Mouse (Mus musculus) heart, embryonic 12.5 days (tissue): ENCODE measurements at regions not wholly inside any gene's neighbourhood (a gene's known extent, or its start where the extent isn't known, plus 50 kb on each side); places are given as distances from the start of the nearest gene placed in this dataset.

Experiments used
- ATAC-seq: fragments of 200-750 bp; cut with Nextera tagmentation; 2 replicates; pipeline ENCODE4 v1.8.0; 2017; ENCODE audit warnings: moderate TSS enrichment, moderate library complexity; ENCODE audit not compliant: insufficient number of reproducible peaks, low FRiP score
- H3K27ac ChIP-seq: fragments of 300-500 bp; sonication (generic); 2 replicates; pipeline ENCODE4 v1.5.1; 2016; ENCODE audit warnings: mild to moderate bottlenecking, moderate library complexity; ENCODE audit not compliant: poor library complexity, severe bottlenecking
- H3K27me3 ChIP-seq: fragments of 300-500 bp; sonication (generic); replicated peaks from 2 replicates; pipeline ENCODE4 v1.6.1; 2016; ENCODE audit warnings: mild to moderate bottlenecking, moderate library complexity
- H3K36me3 ChIP-seq: fragments of 300-500 bp; sonication (generic); 2 replicates; pipeline ENCODE4 v1.6.1; 2016; ENCODE audit warnings: mild to moderate bottlenecking, moderate library complexity
- H3K4me1 ChIP-seq: fragments of 300-500 bp; sonication (generic); replicated peaks from 2 replicates; pipeline ENCODE4 v1.6.1; 2016; ENCODE audit warnings: mild to moderate bottlenecking
- H3K4me2 ChIP-seq: fragments of 300-500 bp; sonication (generic); 2 replicates; pipeline ENCODE4 v1.6.1; 2016; ENCODE audit warnings: mild to moderate bottlenecking, moderate library complexity
- H3K4me3 ChIP-seq: fragments of 300-500 bp; sonication (generic); 2 replicates; pipeline ENCODE4 v1.5.1; 2016; ENCODE audit warnings: mild to moderate bottlenecking
- H3K9ac ChIP-seq: fragments of 300-500 bp; sonication (generic); 2 replicates; pipeline ENCODE4 v1.6.1; 2016; ENCODE audit warnings: mild to moderate bottlenecking, moderate library complexity
- H3K9me3 ChIP-seq: fragments of 300-500 bp; sonication (generic); replicated peaks from 2 replicates; pipeline ENCODE4 v1.6.1; 2016; ENCODE audit warnings: mild to moderate bottlenecking, moderate library complexity
- WGBS: fragments of 180-500 bp; shearing (Covaris S2); methylation state at CpG from one replicate; pipeline ENCODE4 v1.1.7; 2016; 5-methylcytosine and 5-hydroxymethylcytosine counted together

- no peak overlapping the region for H3K4me3 ChIP-seq
- 71% methylated on average over 2 of the region's 2 CpGs for WGBS
- no peaks in the 10 kb centered on the region for H3K4me1 ChIP-seq
- no peaks in the 10 kb centered on the region for H3K27me3 ChIP-seq
- no peak for ATAC-seq
- H3K27ac ChIP-seq = no peak overlapping the region
- peaks cover 3% of the 10 kb centered on the region for H3K9me3 ChIP-seq
- no peak overlapping the region for H3K4me2 ChIP-seq
- no peaks in the 10 kb centered on the region for H3K36me3 ChIP-seq
- H3K9ac ChIP-seq = no peak overlapping the region
Observed at GRCm38 (mm10) chr2:178997921-178998320, 444.3 kb upstream of the Cdh4 start.

GRCm38 (mm10) chr2:179000448-179001081, 441.7 kb upstream of the Cdh4 start:
- Histone ChIP-seq H3K36me3 (no peaks in the 10 kb centered on the region), H3K27me3 (no peaks in the 10 kb centered on the region), H3K4me3 (no peak overlapping the region), H3K4me2 (no peak overlapping the region), H3K4me1 (no peaks in the 10 kb centered on the region), H3K9ac (no peak overlapping the region), H3K27ac (no peak overlapping the region), H3K9me3 (peaks cover 9% of the 10 kb centered on the region)
- ATAC-seq = no peak
- 75% methylated on average over 17 of the region's 17 CpGs for WGBS

- Histone ChIP-seq H3K4me2 (no peak overlapping the region), H3K4me1 (no peaks in the 10 kb centered on the region), H3K9ac (no peak overlapping the region), H3K9me3 (peaks cover 8% of the 10 kb centered on the region), H3K27me3 (0 out of 2 replicates have a peak, but pooled peaks cover 3% of the 10 kb centered on the region), H3K36me3 (no peaks in the 10 kb centered on the region), H3K4me3 (no peak overlapping the region), H3K27ac (no peak overlapping the region)
- no peak for ATAC-seq
- WGBS = 81% methylated on average over 6 of the region's 6 CpGs
Observed at GRCm38 (mm10) chr2:179007766-179008165, 434.5 kb upstream of the Cdh4 start.

- Histone ChIP-seq H3K36me3 (no peaks in the 10 kb centered on the region), H3K9me3 (no peaks in the 10 kb centered on the region), H3K27ac (no peak overlapping the region), H3K27me3 (0 out of 2 replicates have a peak, but pooled peaks cover 3% of the 10 kb centered on the region), H3K4me2 (no peak overlapping the region), H3K4me1 (no peaks in the 10 kb centered on the region), H3K9ac (no peak overlapping the region), H3K4me3 (no peak overlapping the region)
- no peak for ATAC-seq
- 65% methylated on average over 6 of the region's 6 CpGs for WGBS
Observed at GRCm38 (mm10) chr2:179013891-179014593, 428.2 kb upstream of the Cdh4 start.

GRCm38 (mm10) chr2:179022675-179023194, 419.5 kb upstream of the Cdh4 start:
- H3K27ac ChIP-seq = no peak overlapping the region
- H3K9me3 ChIP-seq = no peaks in the 10 kb centered on the region
- 0 out of 2 replicates have a peak, but pooled peaks cover 3% of the 10 kb centered on the region for H3K4me1 ChIP-seq
- no peak overlapping the region for H3K4me3 ChIP-seq
- H3K27me3 ChIP-seq = no peaks in the 10 kb centered on the region
- WGBS = 69% methylated on average over 5 of the region's 5 CpGs
- no peaks in the 10 kb centered on the region for H3K36me3 ChIP-seq
- no peak overlapping the region for H3K4me2 ChIP-seq
- no peak for ATAC-seq
- H3K9ac ChIP-seq = no peak overlapping the region

GRCm38 (mm10) chr2:179024225-179024624, 418.0 kb upstream of the Cdh4 start:
- Histone ChIP-seq H3K27me3 (no peaks in the 10 kb centered on the region), H3K9ac (no peak overlapping the region), H3K36me3 (no peaks in the 10 kb centered on the region), H3K9me3 (no peaks in the 10 kb centered on the region), H3K27ac (no peak overlapping the region), H3K4me1 (0 out of 2 replicates have a peak, but pooled peaks cover 3% of the 10 kb centered on the region), H3K4me2 (no peak overlapping the region), H3K4me3 (no peak overlapping the region)
- WGBS = 63% methylated on average over 3 of the region's 3 CpGs
- no peak for ATAC-seq

- no peaks in the 10 kb centered on the region for H3K36me3 ChIP-seq
- H3K4me2 ChIP-seq = no peak overlapping the region
- no peaks in the 10 kb centered on the region for H3K4me1 ChIP-seq
- no peak for ATAC-seq
- 64% methylated on average over 2 of the region's 2 CpGs for WGBS
- no peak overlapping the region for H3K4me3 ChIP-seq
- no peaks in the 10 kb centered on the region for H3K27me3 ChIP-seq
- H3K9me3 ChIP-seq = no peaks in the 10 kb centered on the region
- no peak overlapping the region for H3K9ac ChIP-seq
- no peak overlapping the region for H3K27ac ChIP-seq
Observed at GRCm38 (mm10) chr2:179033171-179033570, 409.1 kb upstream of the Cdh4 start.

- no peaks in the 10 kb centered on the region for H3K9me3 ChIP-seq
- H3K4me2 ChIP-seq = no peak overlapping the region
- no peaks in the 10 kb centered on the region for H3K4me1 ChIP-seq
- no peak for ATAC-seq
- 74% methylated on average over 6 of the region's 6 CpGs for WGBS
- H3K36me3 ChIP-seq = no peaks in the 10 kb centered on the region
- no peak overlapping the region for H3K27ac ChIP-seq
- H3K9ac ChIP-seq = no peak overlapping the region
- no peak overlapping the region for H3K4me3 ChIP-seq
- no peaks in the 10 kb centered on the region for H3K27me3 ChIP-seq
Observed at GRCm38 (mm10) chr2:179035446-179035845, 406.8 kb upstream of the Cdh4 start.

- Histone ChIP-seq H3K4me1 (no peaks in the 10 kb centered on the region), H3K4me3 (no peak overlapping the region), H3K9ac (no peak overlapping the region), H3K9me3 (no peaks in the 10 kb centered on the region), H3K36me3 (no peaks in the 10 kb centered on the region), H3K4me2 (no peak overlapping the region), H3K27me3 (0 out of 2 replicates have a peak, but pooled peaks cover 4% of the 10 kb centered on the region), H3K27ac (no peak overlapping the region)
- no peak for ATAC-seq
- 66% methylated on average over 2 of the region's 2 CpGs for WGBS
Observed at GRCm38 (mm10) chr2:179039697-179040096, 402.5 kb upstream of the Cdh4 start.

GRCm38 (mm10) chr2:179043671-179044070, 398.6 kb upstream of the Cdh4 start:
- no peak overlapping the region for H3K4me3 ChIP-seq
- no peaks in the 10 kb centered on the region for H3K9me3 ChIP-seq
- WGBS = 64% methylated on average over 4 of the region's 4 CpGs
- H3K36me3 ChIP-seq = no peaks in the 10 kb centered on the region
- no peak overlapping the region for H3K27ac ChIP-seq
- H3K4me1 ChIP-seq = no peaks in the 10 kb centered on the region
- 0 out of 2 replicates have a peak, but pooled peaks cover 4% of the 10 kb centered on the region for H3K27me3 ChIP-seq
- no peak for ATAC-seq
- no peak overlapping the region for H3K4me2 ChIP-seq
- H3K9ac ChIP-seq = no peak overlapping the region

GRCm38 (mm10) chr2:179045361-179045760, 396.9 kb upstream of the Cdh4 start:
- H3K4me1 ChIP-seq = no peaks in the 10 kb centered on the region
- H3K9me3 ChIP-seq = no peaks in the 10 kb centered on the region
- H3K4me2 ChIP-seq = no peak overlapping the region
- WGBS = 70% methylated on average over 1 of the region's 1 CpGs
- H3K9ac ChIP-seq = no peak overlapping the region
- no peaks in the 10 kb centered on the region for H3K36me3 ChIP-seq
- no peak for ATAC-seq
- H3K27ac ChIP-seq = no peak overlapping the region
- 0 out of 2 replicates have a peak, but pooled peaks cover 4% of the 10 kb centered on the region for H3K27me3 ChIP-seq
- no peak overlapping the region for H3K4me3 ChIP-seq
